Mouse (Mus musculus) c-Kit-positive CD71-positive TER-119-positive erythroid progenitor cells, embryonic 14.5 days (primary cell): ENCODE measurements around the gene Aqp6.
A peak's percentile ranks its signal among the peaks of the same experiment; 100 is the strongest.

ENCODE experiments used
- DNase-seq: peaks from one replicate; pipeline ENCODE4 v3.0.0-alpha.2; 2013; ENCODE audit warnings: low spot score

The Aqp6 gene

GRCm38 (mm10) chr15:99600986-99601822 lies at the start of gene Aqp6:
TSS of gene Aqp6 (plus strand) at chr15:99601400.
- no peak for DNase-seq

- no peak for DNase-seq
These were observed 47.4 kb upstream of the Aqp6 start for GRCm38 (mm10) chr15:99553767-99554166.

GRCm38 (mm10) chr15:99558947-99559346 lies 42.3 kb upstream of the Aqp6 start:
- no peak for DNase-seq

DNA sequence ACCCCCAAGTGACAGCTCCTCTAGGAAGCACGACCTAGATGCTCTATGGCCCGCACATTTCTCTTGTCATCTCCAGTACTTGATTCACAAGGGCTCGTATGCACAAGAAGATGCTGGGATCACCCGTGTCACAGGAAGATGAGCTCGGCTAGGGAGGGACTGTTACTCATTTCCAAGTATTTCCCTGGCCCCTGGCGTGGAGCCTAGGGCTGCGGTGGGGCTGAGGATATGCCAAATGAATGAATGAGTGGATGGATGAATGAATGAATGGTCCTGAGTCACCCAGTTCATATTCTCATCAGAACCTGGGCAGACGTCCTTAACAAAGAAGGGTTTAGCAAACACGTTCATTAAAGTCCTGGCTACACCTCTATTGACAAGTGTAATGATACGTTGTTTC lies 41.0 kb upstream of the Aqp6 start:
- DNase-seq = no peak

GRCm38 (mm10) chr15:99567371-99567770 lies 33.8 kb upstream of the Aqp6 start:
- DNase-seq = no peak

GRCm38 (mm10) chr15:99568682-99569081 lies 32.5 kb upstream of the Aqp6 start:
- DNase-seq = no peak

GRCm38 (mm10) chr15:99569123-99569522 lies 32.1 kb upstream of the Aqp6 start:
- no peak for DNase-seq

- no peak for DNase-seq
These were observed 22.3 kb upstream of the Aqp6 start, which contains the start of gene Aqp2 for GRCm38 (mm10) chr15:99578802-99579485. TSS of gene Aqp2 (plus strand) at chr15:99579055.

GRCm38 (mm10) chr15:99583463-99584344 lies 17.5 kb upstream of the Aqp6 start:
- DNase-seq = no peak

- DNase-seq = no peak
These were observed 16.6 kb upstream of the Aqp6 start for GRCm38 (mm10) chr15:99584407-99585202.

DNA sequence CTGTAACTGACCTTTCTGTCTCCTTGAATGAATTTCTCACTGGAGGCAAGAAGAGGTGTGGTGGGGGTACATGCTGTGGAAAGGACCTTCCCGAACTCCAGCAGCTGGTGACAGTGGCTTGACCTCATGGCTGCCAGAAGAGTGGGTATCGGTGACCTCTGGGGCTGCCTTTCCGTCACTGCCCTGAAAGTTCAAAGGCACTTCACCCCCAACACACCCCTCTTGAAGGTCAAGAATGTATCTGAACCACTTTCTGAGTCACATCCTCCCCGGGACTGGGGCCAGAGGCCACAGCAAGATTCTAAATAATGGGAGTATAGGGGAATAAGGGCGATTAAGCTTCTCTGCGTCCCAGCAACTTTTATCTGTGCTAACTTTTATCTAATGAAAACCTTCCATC lies 15.5 kb upstream of the Aqp6 start:
- no peak for DNase-seq

DNA sequence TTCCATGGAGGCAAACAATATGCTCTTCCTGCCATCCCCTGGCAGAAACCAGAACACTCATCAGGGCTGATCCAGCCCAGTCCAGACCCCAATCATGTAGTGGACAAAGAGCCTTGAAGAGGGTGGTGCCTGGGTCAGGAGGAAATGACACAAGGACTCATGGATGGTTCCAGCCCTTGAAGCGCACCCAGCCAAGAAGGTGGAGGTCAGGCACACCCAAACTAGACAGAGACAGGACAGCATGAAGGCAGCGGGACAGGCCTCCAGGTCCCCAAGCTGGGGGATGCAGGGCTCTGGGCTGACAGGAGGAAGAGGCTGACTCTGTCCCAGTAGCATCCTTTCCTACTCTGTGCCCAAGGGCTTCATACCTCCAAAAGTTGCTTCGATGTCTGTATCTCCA lies 14.7 kb upstream of the Aqp6 start:
- no peak for DNase-seq

DNA sequence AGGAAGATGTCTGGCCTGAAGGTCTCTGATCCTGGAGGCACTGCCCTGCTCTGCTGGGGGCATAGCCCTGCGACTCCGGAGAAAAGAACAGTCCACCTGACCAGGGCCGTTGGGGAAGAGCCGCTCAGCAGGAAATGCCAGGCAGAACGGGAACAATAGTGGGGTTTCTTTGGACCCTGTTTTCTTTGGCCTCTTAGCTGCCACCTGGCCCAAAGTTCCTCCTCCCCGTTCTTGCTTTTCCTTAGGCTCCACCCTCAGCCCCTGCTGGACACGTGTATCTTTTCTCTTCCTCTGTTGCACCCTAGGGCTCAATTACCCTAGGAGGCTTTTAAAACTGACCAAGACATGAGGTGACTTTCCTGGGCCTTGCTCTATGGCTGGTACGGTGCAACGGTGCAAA lies 12.0 kb upstream of the Aqp6 start:
- no peak for DNase-seq

GRCm38 (mm10) chr15:99589704-99590103 lies 11.5 kb upstream of the Aqp6 start:
- no peak for DNase-seq

GRCm38 (mm10) chr15:99590429-99591084 lies 10.6 kb upstream of the Aqp6 start, which contains the start of gene Aqp5:
TSS of gene Aqp5 (plus strand) at chr15:99590782.
- DNase-seq = no peak

- no peak for DNase-seq
These were observed 9.0 kb upstream of the Aqp6 start for GRCm38 (mm10) chr15:99592177-99592576.

GRCm38 (mm10) chr15:99592877-99593276 lies 8.3 kb upstream of the Aqp6 start:
- DNase-seq = no peak

DNA sequence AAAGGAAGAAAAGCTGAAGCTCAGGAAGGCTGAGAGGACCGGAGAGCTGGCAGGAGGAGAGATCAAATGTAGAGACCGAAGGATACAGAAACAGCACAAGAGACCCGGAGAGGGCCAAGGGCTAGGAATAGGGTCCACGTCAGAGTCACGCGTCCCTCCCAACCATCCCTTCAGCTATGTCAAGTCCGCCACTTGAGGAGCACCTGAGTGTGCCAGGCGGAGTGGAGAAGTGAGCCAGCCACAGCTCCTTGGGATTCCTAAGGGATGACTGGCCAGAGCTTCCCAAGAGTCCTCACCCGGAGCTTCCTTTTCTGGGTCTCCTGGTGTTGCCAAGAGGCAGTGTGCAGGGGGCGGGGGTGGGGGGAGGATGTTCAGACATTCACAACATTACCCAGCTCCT lies 6.2 kb upstream of the Aqp6 start:
- DNase-seq = no peak

DNA sequence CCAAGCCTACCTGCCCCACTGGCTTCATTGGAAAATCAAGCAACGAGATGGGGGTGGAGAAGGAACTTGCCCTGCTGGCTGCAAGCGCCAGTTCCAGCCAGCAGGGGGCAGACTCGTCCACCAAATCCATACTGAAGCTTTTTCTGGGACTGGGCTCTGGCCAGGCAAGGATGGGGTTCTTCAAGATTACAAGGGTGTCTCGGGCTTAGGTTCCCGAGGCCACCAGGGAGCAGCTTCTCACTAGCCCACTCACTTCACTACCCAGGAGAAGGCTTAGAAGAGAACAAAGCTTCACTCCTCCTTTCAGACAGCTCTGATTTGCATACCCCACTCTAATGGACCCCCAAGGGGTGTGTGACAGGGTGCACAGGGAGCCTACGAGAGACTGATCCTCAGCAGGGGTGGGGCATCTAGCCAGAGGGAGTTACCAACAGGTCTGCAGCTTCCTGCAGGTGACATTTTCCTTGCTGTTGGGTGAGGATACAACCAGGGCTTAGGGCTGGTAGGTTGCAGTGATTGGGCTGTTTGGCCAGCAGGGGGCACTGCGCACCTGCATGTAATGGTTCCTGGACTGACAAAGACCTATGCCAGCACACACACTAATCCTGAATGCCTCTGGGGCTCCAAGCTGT lies 5.0 kb upstream of the Aqp6 start:
- peak; percentile 78 for DNase-seq

DNA sequence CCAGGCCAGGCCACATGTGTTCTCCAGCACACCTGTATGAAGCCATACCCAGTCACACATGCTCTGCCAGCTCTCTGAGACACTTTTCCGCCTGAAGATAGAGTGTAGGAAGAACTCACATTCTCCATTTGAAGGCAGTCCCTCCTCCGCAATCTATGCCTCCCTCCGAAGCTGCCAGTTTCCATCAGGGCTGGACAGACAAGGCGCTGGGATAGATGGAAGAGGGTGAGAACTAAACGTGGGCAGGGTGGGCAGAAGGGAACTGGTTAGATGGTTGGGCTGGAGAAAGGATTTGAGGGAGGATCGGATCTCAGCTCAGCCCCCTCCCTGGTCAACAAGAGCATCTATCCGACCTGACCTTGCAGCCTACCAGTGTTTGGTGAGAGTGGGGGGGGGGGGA lies 4.4 kb upstream of the Aqp6 start:
- DNase-seq = no peak

GRCm38 (mm10) chr15:99597596-99597995 lies 3.6 kb upstream of the Aqp6 start:
- no peak for DNase-seq
